ENCODE assay signal across 10 mouse cellular contexts in genomic region chr9:43206022-43206390, GRCm38 (mm10). TPM values are rescaled to one million over a fixed set of nuclear protein-coding genes. Genes with fewer than 3 reads are reported as not detected.
DNase-seq lines count a peak whose midpoint lies in the region; ATAC-seq and TF ChIP-seq lines count a peak whose summit lies in the region.
"Had no signal": no experiment of that assay in that cellular context is flagged by ENCODE, and none has a peak within 500 bp of the region (broad histone marks: within the 10 kb centered on the region; RNA-seq: fewer than 3 reads in every experiment).

No protein-coding gene starts in this region.

- H3K27me3 ChIP-seq in kidney, embryonic 14.5 days (ENCODE audit: control insufficient read depth, insufficient read depth, low read length): peaks cover 37% of the 10 kb centered on the region
- H3K27me3 ChIP-seq in embryonic facial prominence, embryonic 13.5 days: peaks cover 53% of the 10 kb centered on the region
- H3K27me3 ChIP-seq in intestine, embryonic 15.5 days (replicated peaks): peaks cover 23% of the 10 kb centered on the region
- peaks cover 24% of the 10 kb centered on the region for H3K27me3 ChIP-seq in neural tube, embryonic 11.5 days (ENCODE audit: control insufficient read depth, insufficient read depth, low read length)

- H3K9ac ChIP-seq in kidney, embryonic 14.5 days (ENCODE audit: low read depth, low read length): no peak overlapping the region; the same call in 1 of the 2 replicates
- H3K9ac ChIP-seq in embryonic facial prominence, embryonic 13.5 days: peak overlapping the region; percentile 63
- H3K9ac ChIP-seq in intestine, embryonic 15.5 days: no peak overlapping the region
- H3K9ac ChIP-seq in neural tube, embryonic 11.5 days (ENCODE audit: low read length): no peak overlapping the region

- WGBS in kidney, embryonic 14.5 days: 1% methylated on average over 15 of the region's 15 CpGs
- WGBS in embryonic facial prominence, embryonic 13.5 days: 5% methylated on average over 15 of the region's 15 CpGs
- 4% methylated on average over 14 of the region's 15 CpGs for WGBS in intestine, embryonic 15.5 days
- WGBS in neural tube, embryonic 11.5 days: 2% methylated on average over 15 of the region's 15 CpGs

- no peak overlapping the region for H3K27ac ChIP-seq in kidney, embryonic 14.5 days (ENCODE audit: low read depth, low read length)
- H3K27ac ChIP-seq in embryonic facial prominence, embryonic 13.5 days: no peak overlapping the region
- H3K27ac ChIP-seq in intestine, embryonic 15.5 days: no peak overlapping the region
- H3K27ac ChIP-seq in neural tube, embryonic 11.5 days (ENCODE audit: low read depth, low read length): no peak overlapping the region
- H3K27ac ChIP-seq in left cerebral cortex, adult 2 months: no peak overlapping the region
- H3K27ac ChIP-seq: macrophage had no signal

- TF ChIP-seq CTCF in left cerebral cortex, adult 2 months (IDR thresholded peaks at IDR 0.05): no peak

- peaks cover 23% of the 10 kb centered on the region for H3K4me1 ChIP-seq in kidney, embryonic 14.5 days (ENCODE audit: control insufficient read depth, insufficient read depth, low read length)
- H3K4me1 ChIP-seq in embryonic facial prominence, embryonic 13.5 days: peaks cover 27% of the 10 kb centered on the region
- peaks cover 19% of the 10 kb centered on the region for H3K4me1 ChIP-seq in intestine, embryonic 15.5 days (replicated peaks)
- H3K4me1 ChIP-seq in neural tube, embryonic 11.5 days (ENCODE audit: control insufficient read depth, insufficient read depth, low read length): peaks cover 13% of the 10 kb centered on the region

- ATAC-seq in kidney, embryonic 14.5 days (ENCODE audit: low FRiP score, low TSS enrichment): peak; percentile 13; the same call in 1 of the 2 replicates
- ATAC-seq in embryonic facial prominence, embryonic 13.5 days (ENCODE audit: insufficient number of reproducible peaks, insufficient read depth, low FRiP score, low TSS enrichment, low read depth): no peak
- 0 out of 2 replicates have a peak, but pooled peaks have one; percentile 6 for ATAC-seq in intestine, embryonic 15.5 days
- ATAC-seq in neural tube, embryonic 11.5 days (ENCODE audit: insufficient read depth, low FRiP score, low TSS enrichment): no peak

- peak overlapping the region; percentile 53 for H3K4me2 ChIP-seq in kidney, embryonic 14.5 days (replicated peaks; ENCODE audit: low read depth, low read length)
- peak overlapping the region; percentile 81 for H3K4me2 ChIP-seq in embryonic facial prominence, embryonic 13.5 days
- peak overlapping the region; percentile 90 for H3K4me2 ChIP-seq in intestine, embryonic 15.5 days (replicated peaks)
- H3K4me2 ChIP-seq in neural tube, embryonic 11.5 days (ENCODE audit: low read depth): peak overlapping the region; percentile 39

- no peaks in the 10 kb centered on the region for H3K9me3 ChIP-seq in kidney, embryonic 14.5 days (ENCODE audit: control insufficient read depth, low read length)
- no peaks in the 10 kb centered on the region for H3K9me3 ChIP-seq in embryonic facial prominence, embryonic 13.5 days
- H3K9me3 ChIP-seq in intestine, embryonic 15.5 days: no peaks in the 10 kb centered on the region
- H3K9me3 ChIP-seq in neural tube, embryonic 11.5 days (ENCODE audit: control insufficient read depth, low read length): no peaks in the 10 kb centered on the region

- H3K36me3 ChIP-seq in kidney, embryonic 14.5 days (ENCODE audit: control insufficient read depth, insufficient read depth, low read length): no peaks in the 10 kb centered on the region
- no peaks in the 10 kb centered on the region for H3K36me3 ChIP-seq in embryonic facial prominence, embryonic 13.5 days
- H3K36me3 ChIP-seq in intestine, embryonic 15.5 days: no peaks in the 10 kb centered on the region
- H3K36me3 ChIP-seq in neural tube, embryonic 11.5 days (ENCODE audit: control insufficient read depth, insufficient read depth, low read length): no peaks in the 10 kb centered on the region

- intact Hi-C loops in left cerebral cortex, adult 2 months (cut with DNase I): no loop called here

- DNase-seq in kidney, postnatal 25 days: no peak
- no peak for DNase-seq in neural tube, embryonic 11.5 days (ENCODE audit: low spot score)
- no peak for DNase-seq in layer of hippocampus, postnatal 25 days (ENCODE audit: extremely low spot score in 1 of 2, low spot score in 1 of 2)
- no peak for DNase-seq in spleen, adult 12 weeks (ENCODE audit: low spot score)
- DNase-seq in left cerebral cortex, adult 2 months (ENCODE audit: extremely low spot score in 1 of 2, low spot score in 2 of 2): no peak
- DNase-seq: right cerebral cortex, adult 18-20 months had no signal

- H3K4me3 ChIP-seq in kidney, embryonic 14.5 days (ENCODE audit: low read length): peak overlapping the region; percentile 41
- H3K4me3 ChIP-seq in embryonic facial prominence, embryonic 13.5 days: peak overlapping the region; percentile 45
- peak overlapping the region; percentile 33 for H3K4me3 ChIP-seq in intestine, embryonic 15.5 days (replicated peaks)
- H3K4me3 ChIP-seq in neural tube, embryonic 11.5 days (ENCODE audit: low read depth, low read length): peak overlapping the region; percentile 25; the same call in 1 of the 2 replicates
- H3K4me3 ChIP-seq in left cerebral cortex, adult 2 months: no peak overlapping the region; the same call in 1 of the 2 replicates

RNA-seq across cellular contexts. Expression of gene Pou2f3, which starts 4.2 kb away (rescaled TPM):
- 0.11 TPM in 1 of 2 replicates, not detected in the other for polyA plus RNA-seq in kidney, embryonic 14.5 days (2014; fragmentation: Nextera tagmentation; extraction: Ambion mirVana)
- 2.0 and 2.1 TPM in 2 replicates for polyA plus RNA-seq in embryonic facial prominence, embryonic 13.5 days (2015; fragmentation: Nextera tagmentation; extraction: Ambion mirVana)
- 0.52 and 0.70 TPM in 2 replicates for polyA plus RNA-seq in intestine, embryonic 15.5 days (2015; fragmentation: Nextera tagmentation; extraction: Ambion mirVana)
- polyA plus RNA-seq in neural tube, embryonic 11.5 days (2014; fragmentation: Nextera tagmentation; extraction: Ambion mirVana): not detected in 2 replicates
- under 1 TPM; 0.12 to 0.28 TPM for total RNA-seq in layer of hippocampus, postnatal 25 days (2021)
- total RNA-seq in left cerebral cortex, adult 2 months (2021): under 1 TPM; 0.16 to 0.65 TPM
- polyA plus RNA-seq: macrophage had no signal

RNA-seq across cellular contexts. Expression of gene Oaf, which starts 33.7 kb away (rescaled TPM):
- 88.5 and 88.9 TPM in 2 replicates for polyA plus RNA-seq in kidney, embryonic 14.5 days (2014; fragmentation: Nextera tagmentation; extraction: Ambion mirVana)
- 81.8 and 86.1 TPM in 2 replicates for polyA plus RNA-seq in embryonic facial prominence, embryonic 13.5 days (2015; fragmentation: Nextera tagmentation; extraction: Ambion mirVana)
- polyA plus RNA-seq in intestine, embryonic 15.5 days (2015; fragmentation: Nextera tagmentation; extraction: Ambion mirVana): 56.8 and 61.0 TPM in 2 replicates
- polyA plus RNA-seq in neural tube, embryonic 11.5 days (2014; fragmentation: Nextera tagmentation; extraction: Ambion mirVana): 67.3 and 67.9 TPM in 2 replicates
- 10 to 100 TPM; 21.9 TPM for total RNA-seq in layer of hippocampus, postnatal 25 days (2021)
- total RNA-seq in left cerebral cortex, adult 2 months (2021): 10 to 100 TPM; 13.3 to 18.0 TPM

Comparison
In these comparisons a context has a peak if more than half of its experiments do, and no peak if none do; other contexts are left out.
1. ATAC-seq: peak in kidney, embryonic 14.5 days (single experiment) and intestine, embryonic 15.5 days (single experiment); none in embryonic facial prominence, embryonic 13.5 days (single experiment) and neural tube, embryonic 11.5 days (single experiment).
2. H3K4me2 ChIP-seq: peak in every context shown above with its lines; median percentile 90 in intestine, embryonic 15.5 days; 81 in embryonic facial prominence, embryonic 13.5 days; 53 in kidney, embryonic 14.5 days; 39 in neural tube, embryonic 11.5 days.